Mouse (Mus musculus) heart, embryonic 14.5 days (tissue): Measurements from ENCODE around the gene Plod3. TPM values are rescaled to one million over a fixed set of nuclear protein-coding genes. Genes with fewer than 3 reads are reported as not detected.

ENCODE experiments used
- ATAC-seq: fragments of 200-750 bp; cut with Nextera tagmentation; 2 replicates; pipeline ENCODE4 v1.8.0; 2017; ENCODE audit warnings: low read depth, moderate TSS enrichment; ENCODE audit not compliant: insufficient number of reproducible peaks, insufficient read depth, low FRiP score
- H3K27ac ChIP-seq, 2 experiments: fragments of 200-500 bp in 1 of 2; fragments of 300-500 bp in 1 of 2; sonication (generic) in 1 of 2; replicated peaks in 1 of 2; 2 replicates each; pipeline ENCODE4 v1.5.1; 2012 to 2014; ENCODE audit warnings: low read depth in 2 of 2, low read length in 2 of 2, control low read depth in 1 of 2, mild to moderate bottlenecking in 1 of 2, mixed read lengths in 1 of 2; ENCODE audit not compliant: control insufficient read depth in 1 of 2, insufficient read depth in 1 of 2
- H3K27me3 ChIP-seq: fragments of 300-500 bp; sonication (generic); 2 replicates; pipeline ENCODE4 v1.6.1; 2014; ENCODE audit warnings: mild to moderate bottlenecking, low read length, control low read depth; ENCODE audit not compliant: control insufficient read depth, insufficient read depth
- H3K36me3 ChIP-seq: fragments of 300-500 bp; sonication (generic); 2 replicates; pipeline ENCODE4 v1.6.1; 2014; ENCODE audit warnings: mild to moderate bottlenecking, control low read depth, low read length, mixed read lengths; ENCODE audit not compliant: control insufficient read depth, insufficient read depth
- H3K4me1 ChIP-seq, 2 experiments: fragments of 200-500 bp in 1 of 2; fragments of 300-500 bp in 1 of 2; sonication (generic) in 1 of 2; 2 replicates each; pipeline ENCODE4 v1.6.1; 2012 to 2014; ENCODE audit warnings: low read length in 2 of 2, control low read depth in 1 of 2, mixed read lengths in 1 of 2; ENCODE audit not compliant: control insufficient read depth in 2 of 2, insufficient read depth in 2 of 2
- H3K4me2 ChIP-seq: fragments of 300-500 bp; sonication (generic); 2 replicates; pipeline ENCODE4 v1.6.1; 2014; ENCODE audit warnings: mild to moderate bottlenecking, low read length
- H3K4me3 ChIP-seq, 2 experiments: fragments of 200-500 bp in 1 of 2; fragments of 300-500 bp in 1 of 2; sonication (generic) in 1 of 2; 2 replicates each; pipeline ENCODE4 v1.5.1; 2012 to 2014; ENCODE audit warnings: low read length in 2 of 2, mild to moderate bottlenecking in 2 of 2, control low read depth in 1 of 2, low read depth in 1 of 2, moderate library complexity in 1 of 2; ENCODE audit not compliant: control insufficient read depth in 1 of 2, insufficient read depth in 1 of 2
- H3K9ac ChIP-seq: fragments of 300-500 bp; sonication (generic); 2 replicates; pipeline ENCODE4 v1.6.1; 2014; ENCODE audit warnings: mild to moderate bottlenecking, low read length
- H3K9me3 ChIP-seq: fragments of 300-500 bp; sonication (generic); 2 replicates; pipeline ENCODE4 v1.6.1; 2016; ENCODE audit warnings: low read length, control low read depth; ENCODE audit not compliant: control insufficient read depth
- WGBS: fragments of 180-500 bp; shearing (Covaris S2); extraction: QIAGEN DNeasy Blood & Tissue Kit; methylation state at CpG from one replicate; pipeline ENCODE4 v1.1.7; 2014; 5-methylcytosine and 5-hydroxymethylcytosine counted together
- polyA plus RNA-seq: library from polyadenylated mRNA; unstranded; fragments of >200 nt; fragmentation: Nextera tagmentation; extraction: Ambion mirVana; gene quantifications from 2 replicates; pipeline ENCODE4 v1.2.1, GENCODE M21; 2014

Gene Plod3
- polyA plus RNA-seq, 1 experiment from 2014 or later: 38.3 TPM

DNA sequence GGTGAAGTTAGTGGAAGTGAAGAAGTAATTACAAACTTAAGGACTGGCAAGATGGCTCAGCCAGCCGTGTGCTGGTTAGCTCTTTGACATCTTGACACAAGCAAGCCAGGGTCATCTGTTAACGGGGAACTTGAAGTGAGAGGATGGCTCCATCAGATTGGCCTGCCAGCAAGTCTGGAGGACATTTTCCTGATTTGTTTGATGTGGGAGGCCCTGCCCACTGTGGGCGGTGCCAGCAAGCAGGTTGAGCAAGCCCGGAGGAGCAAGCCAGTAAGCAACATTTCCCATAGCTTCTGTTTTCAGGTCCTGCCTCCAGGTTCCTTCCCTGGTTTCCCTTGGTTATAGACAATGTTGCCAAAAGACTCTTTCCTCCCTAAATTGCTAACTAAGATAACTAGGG, 31.2 kb upstream of the Plod3 start:
- no peak for ATAC-seq
- H3K36me3 ChIP-seq: no peaks in the 10 kb centered on the region
- WGBS: 69% methylated on average over 4 of the region's 4 CpGs
- H3K9ac ChIP-seq: no peak overlapping the region
- peaks cover 3 to 8% of the 10 kb centered on the region in 2 experiments; a peak in 3 of 4 replicates for H3K4me1 ChIP-seq
- no peaks in the 10 kb centered on the region for H3K9me3 ChIP-seq
- H3K4me2 ChIP-seq: no peak overlapping the region
- no peak overlapping the region for H3K4me3 ChIP-seq
- H3K27me3 ChIP-seq: no peaks in the 10 kb centered on the region
- no peak overlapping the region for H3K27ac ChIP-seq

DNA sequence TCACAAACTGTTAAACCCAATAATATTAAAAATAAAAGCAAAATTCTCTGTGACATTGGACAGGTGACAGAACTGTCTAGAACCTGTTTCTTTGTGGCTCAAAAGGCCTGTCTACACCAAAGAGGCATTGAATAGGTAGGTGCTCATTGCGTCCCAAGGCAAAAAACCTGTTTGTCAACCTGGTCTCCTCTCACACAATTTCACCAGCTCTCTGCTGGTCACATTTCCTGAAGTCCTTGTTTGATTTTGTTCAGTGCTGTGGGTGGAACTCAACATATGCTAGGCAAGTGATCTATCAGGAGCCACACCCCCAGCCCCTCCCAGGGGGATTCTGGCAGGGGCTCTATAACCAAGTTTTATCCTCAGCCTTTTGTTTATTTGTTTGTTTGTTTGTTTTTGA, 29.6 kb upstream of the Plod3 start:
- H3K4me3 ChIP-seq: no peak overlapping the region
- no peaks in the 10 kb centered on the region for H3K27me3 ChIP-seq
- no peaks in the 10 kb centered on the region for H3K9me3 ChIP-seq
- no peaks in the 10 kb centered on the region for H3K36me3 ChIP-seq
- no peak for ATAC-seq
- peaks cover 7 to 14% of the 10 kb centered on the region in 2 experiments for H3K4me1 ChIP-seq
- no peak overlapping the region for H3K9ac ChIP-seq
- 96% methylated on average over 1 of the region's 1 CpGs for WGBS
- no peak overlapping the region for H3K27ac ChIP-seq
- no peak overlapping the region for H3K4me2 ChIP-seq

DNA sequence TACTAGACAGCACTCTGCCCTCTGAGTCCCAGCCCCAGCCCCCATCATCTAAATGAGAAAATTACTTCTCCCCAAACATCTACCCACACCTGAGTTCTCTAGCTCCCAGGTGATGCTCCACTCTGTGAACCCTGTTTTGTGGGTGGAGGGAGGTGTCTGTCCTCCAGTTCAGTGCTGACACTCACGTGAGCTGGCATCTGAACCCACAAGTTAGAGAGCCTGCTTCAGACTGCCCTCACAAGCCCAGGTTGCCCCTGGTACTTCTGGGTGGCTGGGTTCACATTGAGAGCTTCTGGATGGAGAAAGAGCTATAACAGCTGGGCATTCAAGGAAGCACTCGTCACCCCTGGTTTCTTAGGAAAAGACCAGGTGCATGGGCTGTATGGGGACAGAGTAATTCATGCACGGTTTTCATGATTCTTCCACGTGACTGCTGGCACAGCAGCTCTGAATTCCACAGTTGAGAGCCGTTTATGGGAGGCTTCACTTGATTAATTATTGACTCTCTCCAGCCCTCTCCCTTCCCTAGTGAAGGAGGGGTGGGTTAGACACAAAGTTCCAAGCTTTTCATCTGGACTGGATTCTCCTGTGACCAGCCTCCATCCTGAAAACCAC, 27.7 kb upstream of the Plod3 start:
- no peaks in the 10 kb centered on the region for H3K27me3 ChIP-seq
- peaks cover 14% of the 10 kb centered on the region for H3K36me3 ChIP-seq
- H3K9ac ChIP-seq: no peak overlapping the region
- peaks cover 6 to 16% of the 10 kb centered on the region in 2 experiments for H3K4me1 ChIP-seq
- no peak overlapping the region for H3K4me2 ChIP-seq
- H3K9me3 ChIP-seq: no peaks in the 10 kb centered on the region
- 78% methylated on average over 5 of the region's 5 CpGs for WGBS
- no peak for ATAC-seq
- no peak overlapping the region for H3K4me3 ChIP-seq
- H3K27ac ChIP-seq: no peak overlapping the region

DNA sequence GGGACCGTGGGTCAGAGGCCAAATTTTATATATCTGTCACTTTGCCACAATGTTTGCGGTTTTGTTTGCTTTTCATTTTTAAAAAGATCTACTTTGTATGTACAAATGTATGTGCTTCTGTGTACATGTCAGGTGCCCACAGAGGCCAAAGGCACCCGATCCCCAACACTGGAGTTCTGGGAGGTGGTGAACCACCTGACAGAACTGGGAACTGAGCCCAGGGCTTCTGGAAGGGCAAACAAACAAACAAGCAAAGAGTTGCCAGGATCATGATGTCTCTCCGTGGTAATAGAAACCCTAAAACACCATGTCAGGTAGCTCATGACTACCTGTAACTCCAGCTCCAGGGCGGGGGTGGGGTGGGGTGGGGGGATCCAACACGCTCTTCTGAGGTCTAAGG, 26.8 kb upstream of the Plod3 start:
- 90% methylated on average over 6 of the region's 6 CpGs for WGBS
- H3K4me1 ChIP-seq: peaks cover 4 to 14% of the 10 kb centered on the region in 2 experiments
- no peak overlapping the region for H3K4me3 ChIP-seq
- H3K27ac ChIP-seq: no peak overlapping the region
- H3K9ac ChIP-seq: no peak overlapping the region
- no peak overlapping the region for H3K4me2 ChIP-seq
- H3K27me3 ChIP-seq: no peaks in the 10 kb centered on the region
- no peak for ATAC-seq
- H3K36me3 ChIP-seq: peaks cover 23% of the 10 kb centered on the region
- H3K9me3 ChIP-seq: no peaks in the 10 kb centered on the region

DNA sequence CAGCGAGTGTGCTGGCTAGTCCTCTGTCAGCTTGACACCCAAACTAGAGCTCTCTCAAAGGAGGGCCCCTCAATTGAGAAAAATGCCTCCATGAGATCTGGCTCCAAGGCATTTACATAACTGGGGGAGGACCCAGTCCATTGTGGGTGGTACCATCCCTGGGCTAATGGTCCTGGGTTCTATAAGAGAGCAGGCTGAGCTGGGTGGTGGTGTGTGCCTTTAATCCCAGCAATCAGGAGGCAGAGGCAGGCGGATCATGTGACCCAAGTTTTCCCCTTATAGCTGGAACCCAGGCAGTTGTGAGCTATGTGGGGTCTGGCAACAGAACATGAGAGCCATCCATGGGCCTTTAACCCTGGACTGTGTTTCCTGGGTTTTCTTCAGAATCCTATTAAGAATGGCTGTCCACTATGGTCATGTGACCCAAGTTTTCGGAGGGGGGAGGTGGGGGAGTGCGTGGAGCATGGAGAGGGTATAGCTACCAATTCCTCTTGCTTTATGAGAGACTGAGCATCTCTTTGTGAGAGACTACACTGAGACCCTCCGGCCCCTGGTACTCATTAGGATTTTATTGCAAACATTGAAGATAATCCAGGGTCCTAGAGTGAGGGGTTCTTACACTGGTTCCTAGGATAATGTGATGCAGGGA, 25.4 kb upstream of the Plod3 start:
- Histone ChIP-seq H3K4me3 (peak overlapping the region; percentile 68 to 94), H3K4me2 (peak overlapping the region; percentile 80), H3K4me1 (peaks cover 9 to 28% of the 10 kb centered on the region in 2 experiments), H3K27ac (peak overlapping the region; percentile 82 to 89), H3K27me3 (no peaks in the 10 kb centered on the region), H3K36me3 (peaks cover 37% of the 10 kb centered on the region), H3K9ac (peak overlapping the region; percentile 82), H3K9me3 (no peaks in the 10 kb centered on the region)
- no peak for ATAC-seq
- WGBS: 25% methylated on average over 5 of the region's 5 CpGs

DNA sequence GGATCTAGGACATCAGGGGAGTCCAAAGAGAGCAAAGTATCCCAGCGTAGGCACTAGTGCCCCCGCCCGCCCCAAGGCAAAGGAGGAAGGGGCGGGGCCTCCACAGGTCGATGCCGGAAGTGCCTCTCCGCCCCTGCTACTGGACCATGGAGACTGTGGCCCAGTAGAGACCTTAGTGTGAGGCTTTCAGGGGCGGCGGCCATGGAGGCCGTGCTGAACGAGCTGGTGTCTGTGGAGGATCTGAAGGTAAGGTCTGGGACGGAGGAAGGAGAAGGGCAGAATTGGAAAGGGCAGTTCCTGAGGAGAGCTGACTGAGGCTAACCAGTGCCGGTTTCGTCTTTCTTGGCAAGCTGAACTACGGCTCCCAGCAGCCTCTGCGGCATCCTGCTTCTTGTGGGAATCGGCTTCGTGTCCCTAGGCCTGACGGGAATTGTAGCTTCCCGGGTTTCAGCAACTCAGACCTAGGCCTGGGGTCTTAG, 24.8 kb upstream of the Plod3 start:
- ATAC-seq: peak; percentile 89
- Histone ChIP-seq H3K27me3 (no peaks in the 10 kb centered on the region), H3K4me3 (peak overlapping the region; percentile 68 to 94), H3K4me2 (peak overlapping the region; percentile 80), H3K9me3 (no peaks in the 10 kb centered on the region), H3K4me1 (peaks cover 12 to 33% of the 10 kb centered on the region in 2 experiments), H3K36me3 (peaks cover 37% of the 10 kb centered on the region), H3K27ac (peak overlapping the region; percentile 82 to 89), H3K9ac (peak overlapping the region; percentile 82)
- WGBS: 0% methylated on average over 20 of the region's 20 CpGs

DNA sequence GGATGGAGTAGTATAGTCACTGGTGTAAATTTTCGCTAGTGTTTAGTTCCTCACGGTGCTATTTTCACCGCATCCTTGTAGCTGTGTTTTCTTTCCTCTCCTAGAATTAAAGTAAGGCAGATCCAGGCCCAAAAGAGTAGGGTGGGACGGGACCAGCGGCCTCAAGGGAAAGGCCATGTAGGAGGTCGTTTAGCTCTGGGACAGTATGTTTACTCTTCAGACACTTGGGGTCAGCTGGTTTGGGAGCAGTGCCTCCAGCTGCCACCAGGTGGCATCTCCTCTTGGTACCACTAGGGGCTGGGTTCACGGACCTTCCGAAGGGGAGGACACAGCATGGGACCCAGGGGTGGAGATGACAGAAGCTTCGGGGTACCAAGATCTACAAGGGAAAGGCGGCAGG, 24.3 kb upstream of the Plod3 start:
- no peaks in the 10 kb centered on the region for H3K27me3 ChIP-seq
- H3K27ac ChIP-seq: peak overlapping the region; percentile 78 to 82
- H3K4me3 ChIP-seq: peak overlapping the region; percentile 68 to 94
- peaks cover 15 to 36% of the 10 kb centered on the region in 2 experiments for H3K4me1 ChIP-seq
- WGBS: 3% methylated on average over 10 of the region's 10 CpGs
- H3K4me2 ChIP-seq: peak overlapping the region; percentile 80
- peak overlapping the region; percentile 82 for H3K9ac ChIP-seq
- no peak for ATAC-seq
- H3K36me3 ChIP-seq: peaks cover 37% of the 10 kb centered on the region
- H3K9me3 ChIP-seq: no peaks in the 10 kb centered on the region
